Mouse (Mus musculus) ES-E14 (cell line): ENCODE measurements around the gene Fzd10. TPM values are rescaled to one million over a fixed set of nuclear protein-coding genes. Genes with fewer than 3 reads are reported as not detected.

Experiments used
- DNase-seq: peaks from one replicate; pipeline ENCODE4 v3.0.0-alpha.2; 2013; ENCODE audit warnings: low read depth, low spot score
- H3K27ac ChIP-seq: 2 replicates; pipeline ENCODE4 v1.5.1; 2012; ENCODE audit warnings: low read depth, mild to moderate bottlenecking, low read length, moderate library complexity, mixed read lengths; ENCODE audit not compliant: poor library complexity, insufficient read depth, severe bottlenecking
- H3K36me3 ChIP-seq: 2 replicates; pipeline ENCODE4 v1.6.1; 2012; ENCODE audit warnings: mild to moderate bottlenecking, low read length, moderate library complexity, mixed read lengths; ENCODE audit not compliant: control insufficient read depth, poor library complexity, insufficient read depth, severe bottlenecking
- H3K4me1 ChIP-seq, 2 experiments: fragments of 150-350 bp in 1 of 2; sonication (generic) in 1 of 2; 2 replicates each; pipeline ENCODE4 v1.6.1; 2012; ENCODE audit warnings: low read length in 2 of 2, mild to moderate bottlenecking in 1 of 2, mixed read lengths in 1 of 2; ENCODE audit not compliant: control insufficient read depth in 2 of 2, insufficient read depth in 2 of 2, poor library complexity in 1 of 2
- H3K4me3 ChIP-seq, 2 experiments: fragments of 150-350 bp in 1 of 2; sonication (generic) in 1 of 2; 2 replicates each; pipeline ENCODE4 v1.5.1; 2012; ENCODE audit warnings: low read length in 2 of 2, low read depth in 1 of 2, mild to moderate bottlenecking in 1 of 2, mixed read lengths in 1 of 2; ENCODE audit not compliant: insufficient read depth in 1 of 2, poor library complexity in 1 of 2, severe bottlenecking in 1 of 2
- H3K9ac ChIP-seq: 2 replicates; pipeline ENCODE4 v1.6.1; 2012; ENCODE audit warnings: low read depth, mild to moderate bottlenecking, low read length, mixed read lengths; ENCODE audit not compliant: poor library complexity, insufficient read depth, severe bottlenecking
- H3K9me3 ChIP-seq: fragments of 150-350 bp; sonication (generic); 2 replicates; pipeline ENCODE4 v1.6.1; 2012; ENCODE audit warnings: low read depth, mild to moderate bottlenecking, low read length; ENCODE audit not compliant: control insufficient read depth, insufficient read depth
- CHD2 ChIP-seq: IDR thresholded peaks from 2 replicates; pipeline ENCODE4 v1.6.1; 2014; ENCODE audit warnings: mild to moderate bottlenecking, low read depth, low read length, inconsistent platforms
- HCFC1 ChIP-seq: IDR thresholded peaks from 2 replicates; pipeline ENCODE4 v1.6.1; 2012; ENCODE audit warnings: low read length, inconsistent platforms, borderline replicate concordance; ENCODE audit not compliant: insufficient read depth
- MAFK ChIP-seq: IDR thresholded peaks from 2 replicates; pipeline ENCODE4 v1.6.1; 2014; ENCODE audit warnings: mild to moderate bottlenecking, low read depth, low read length, inconsistent platforms; ENCODE audit not compliant: insufficient read depth
- ZC3H11A ChIP-seq: IDR thresholded peaks from 2 replicates; pipeline ENCODE4 v1.6.1; 2012; ENCODE audit warnings: low read depth, mild to moderate bottlenecking, inconsistent platforms, low read length, borderline replicate concordance
- ZNF384 ChIP-seq: IDR thresholded peaks from 2 replicates; pipeline ENCODE4 v1.6.1; 2012; ENCODE audit warnings: low read depth, low read length, inconsistent platforms
- in situ Hi-C, 2 experiments: fragments of 600-800 bp; cut with MboI; formaldehyde crosslinking; loops; one replicate each; pipeline ENCODE4 v1.15.1; 2025; ENCODE audit warnings: low sequenced_read_pairs in 2 of 2, inconsistent platforms in 1 of 2; ENCODE audit not compliant: unreplicated experiment in 2 of 2
- total RNA-seq: library from RNA; depleted of rRNA; stranded (reverse); fragments of 300-350 nt; gene quantifications from 2 replicates; pipeline ENCODE4 v1.2.3, GENCODE M21; 2012

The Fzd10 gene
- total RNA-seq, 1 experiment, result 30.6 TPM

GRCm38 (mm10) chr5:128589231-128589630 lies 11.4 kb upstream of the Fzd10 start:
- H3K9ac ChIP-seq, result no peak overlapping the region
- TF ChIP-seq HCFC1 (no peak), ZC3H11A (no peak), CHD2 (no peak), MAFK (no peak), ZNF384 (no peak)
- no peaks in the 10 kb centered on the region for H3K9me3 ChIP-seq
- peaks cover 0 to 25% of the 10 kb centered on the region in 2 experiments; a peak in 1 of 4 replicates for H3K4me1 ChIP-seq
- H3K36me3 ChIP-seq, result no peaks in the 10 kb centered on the region
- DNase-seq, result no peak
- H3K27ac ChIP-seq, result no peak overlapping the region
- in situ Hi-C loops, result no loop called here
- no peak overlapping the region for H3K4me3 ChIP-seq

GRCm38 (mm10) chr5:128593446-128593845 lies 7.2 kb upstream of the Fzd10 start:
- Histone ChIP-seq H3K27ac (no peak overlapping the region), H3K4me3 (no peak overlapping the region), H3K36me3 (no peaks in the 10 kb centered on the region), H3K4me1 (peaks cover 5 to 28% of the 10 kb centered on the region in 2 experiments), H3K9me3 (no peaks in the 10 kb centered on the region), H3K9ac (no peak overlapping the region)
- DNase-seq, result no peak
- in situ Hi-C loops, result no loop called here
- TF ChIP-seq HCFC1 (no peak), CHD2 (no peak), MAFK (no peak), ZC3H11A (no peak), ZNF384 (no peak)

- in situ Hi-C loops, result no loop called here
- no peak for DNase-seq
- Histone ChIP-seq H3K9me3 (no peaks in the 10 kb centered on the region), H3K36me3 (no peaks in the 10 kb centered on the region), H3K27ac (no peak overlapping the region), H3K9ac (no peak overlapping the region), H3K4me1 (peaks cover 5 to 16% of the 10 kb centered on the region in 2 experiments), H3K4me3 (0 out of 4 replicates have a peak overlapping the region, but pooled peaks of 1 of the 2 experiments have one; percentile 18)
- TF ChIP-seq MAFK, result no peak
- no peak for TF ChIP-seq ZNF384
- no peak for TF ChIP-seq CHD2
Observed at GRCm38 (mm10) chr5:128596813-128597212, 3.8 kb upstream of the Fzd10 start.

- Histone ChIP-seq H3K27ac (no peak overlapping the region), H3K9ac (no peak overlapping the region), H3K4me3 (no peak overlapping the region), H3K9me3 (no peaks in the 10 kb centered on the region), H3K4me1 (peaks cover 5 to 15% of the 10 kb centered on the region in 2 experiments), H3K36me3 (peaks cover under 1% of the 10 kb centered on the region; the same call in 1 of the 2 replicates)
- in situ Hi-C loops, result no loop called here
- TF ChIP-seq CHD2, result no peak
- no peak for TF ChIP-seq ZC3H11A
- no peak for TF ChIP-seq HCFC1
- TF ChIP-seq ZNF384, result no peak
- no peak for TF ChIP-seq MAFK
- DNase-seq, result no peak
Observed at GRCm38 (mm10) chr5:128597381-128597780, 3.3 kb upstream of the Fzd10 start.
